Mouse (Mus musculus): ENCODE data around the gene Gm10277.

DNA sequence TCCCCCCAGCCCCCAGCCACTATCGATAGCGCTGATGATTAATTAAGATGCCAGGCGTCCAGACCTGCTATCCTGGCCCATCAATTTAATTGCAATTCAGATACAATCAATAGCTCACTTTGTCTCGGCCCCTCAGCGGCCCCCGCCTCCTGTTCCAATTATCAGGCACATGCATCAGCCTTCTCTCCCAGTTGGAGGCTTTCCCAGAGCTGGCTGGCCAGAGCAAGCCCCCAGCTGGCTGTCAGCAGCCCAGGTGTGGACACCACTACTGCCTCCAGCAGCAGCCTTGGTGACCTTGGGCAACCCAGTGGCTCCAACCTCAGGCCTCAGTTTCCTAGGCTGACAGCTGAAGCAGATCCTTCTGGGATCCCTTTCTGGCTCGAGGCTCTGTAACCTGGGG lies 43.3 kb upstream of the Gm10277 start:
- TF ChIP-seq TAL1 (IDR thresholded peaks at IDR 0.05; ENCODE audit: low read length): no peak
- TF ChIP-seq GATA1 (IDR thresholded peaks at IDR 0.05; ENCODE audit: low read length): no peak

All from erythroblast, embryonic 14.5 days (primary cell).